Mouse (Mus musculus) liver, embryonic 13.5 days (tissue): ENCODE measurements around the gene Abat. TPM values are rescaled to one million over a fixed set of nuclear protein-coding genes. Genes with fewer than 3 reads are reported as not detected.

Source experiments
- ATAC-seq: fragments of 200-750 bp; cut with Nextera tagmentation; 2 replicates; pipeline ENCODE4 v1.8.0; 2017; ENCODE audit warnings: low read depth, mild to moderate bottlenecking, moderate number of reproducible peaks, moderate library complexity
- DNase-seq: peaks from one replicate; pipeline ENCODE4 v3.0.0; 2022
- H3K27ac ChIP-seq: fragments of 300-500 bp; sonication (generic); 2 replicates; pipeline ENCODE4 v1.5.1; 2015; ENCODE audit warnings: moderate library complexity, mild to moderate bottlenecking, inconsistent platforms
- H3K27me3 ChIP-seq: fragments of 300-500 bp; sonication (generic); 2 replicates; pipeline ENCODE4 v1.6.1; 2015; ENCODE audit warnings: mild to moderate bottlenecking, inconsistent platforms
- H3K36me3 ChIP-seq: fragments of 300-500 bp; sonication (generic); 2 replicates; pipeline ENCODE4 v1.6.1; 2015; ENCODE audit warnings: mild to moderate bottlenecking, inconsistent platforms
- H3K4me1 ChIP-seq: fragments of 300-500 bp; sonication (generic); replicated peaks from 2 replicates; pipeline ENCODE4 v1.6.1; 2015; ENCODE audit warnings: inconsistent platforms
- H3K4me2 ChIP-seq: fragments of 300-500 bp; sonication (generic); 2 replicates; pipeline ENCODE4 v1.6.1; 2015; ENCODE audit warnings: inconsistent platforms, mild to moderate bottlenecking, moderate library complexity
- H3K4me3 ChIP-seq: fragments of 300-500 bp; sonication (generic); replicated peaks from 2 replicates; pipeline ENCODE4 v1.5.1; 2015; ENCODE audit warnings: mild to moderate bottlenecking, inconsistent platforms
- H3K9ac ChIP-seq: fragments of 300-500 bp; sonication (generic); 2 replicates; pipeline ENCODE4 v1.6.1; 2015; ENCODE audit warnings: mild to moderate bottlenecking, inconsistent platforms
- H3K9me3 ChIP-seq: fragments of 300-500 bp; sonication (generic); replicated peaks from 2 replicates; pipeline ENCODE4 v1.6.1; 2016; ENCODE audit warnings: inconsistent platforms
- WGBS: fragments of 180-500 bp; shearing (Covaris S2); methylation state at CpG from one replicate; pipeline ENCODE4 v1.1.7; 2015; ENCODE audit not compliant: insufficient replicate concordance; 5-methylcytosine and 5-hydroxymethylcytosine counted together
- polyA plus RNA-seq: library from polyadenylated mRNA; unstranded; fragments of >200 nt; fragmentation: Nextera tagmentation; extraction: Ambion mirVana; gene quantifications from 2 replicates; pipeline ENCODE4 v1.2.1, GENCODE M21; 2015

Abat gene
- polyA plus RNA-seq, 1 experiment from 2014 or later: 17.1 TPM

DNA sequence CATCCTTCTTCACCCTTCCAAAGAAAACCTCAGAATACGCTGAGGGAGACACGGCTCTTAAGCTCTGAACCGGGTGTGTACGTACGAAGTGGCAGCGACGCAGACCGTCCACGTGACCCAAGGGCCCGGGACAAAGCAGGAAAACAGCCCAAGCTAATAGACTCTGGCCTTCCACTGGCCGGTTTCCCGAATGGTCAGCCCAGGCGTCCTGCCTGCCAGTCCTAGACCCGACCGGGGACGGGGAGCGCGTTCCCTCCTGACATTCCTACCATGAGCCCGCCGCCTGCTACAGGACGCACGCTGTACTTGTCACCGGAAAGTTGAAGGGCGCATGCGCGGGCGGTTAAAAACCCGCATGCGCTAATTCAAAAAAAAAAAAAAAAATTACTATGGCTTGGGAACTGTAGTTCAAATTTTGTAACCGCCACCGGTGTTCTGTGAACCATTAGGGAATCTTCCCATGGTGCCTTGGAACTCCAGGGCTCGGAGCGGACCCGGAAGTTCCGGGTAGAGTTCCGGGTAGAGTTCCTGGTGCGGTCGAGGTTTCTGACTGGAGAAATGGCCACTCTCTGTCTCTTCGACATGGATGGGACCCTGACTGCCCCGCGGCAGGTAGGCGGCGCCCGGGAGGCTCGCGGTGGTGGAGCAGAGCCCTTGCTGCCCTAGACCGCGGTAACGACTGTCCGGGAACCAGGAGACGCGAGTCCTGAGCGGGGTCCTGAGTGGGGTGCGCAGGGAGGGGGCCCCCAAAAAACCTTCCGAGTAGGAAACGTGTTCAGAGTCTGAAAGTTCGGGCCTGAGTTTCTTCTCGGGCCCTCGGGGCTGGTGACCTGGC, 124.2 kb downstream of the Abat start, which contains the start of the genes Pmm2 and Tmem186:
Gene Pmm2 (plus strand): TSS at position 458 of the 835 bp plus-strand sequence.
Gene Tmem186 (minus strand): TSS at position 496 of the 835 bp plus-strand sequence.
- Histone ChIP-seq H3K4me2 (peak within 1 kb of the TSS; percentile 90), H3K27me3 (no peaks in the 10 kb centered on the region), H3K36me3 (peaks cover 57% of the 10 kb centered on the region), H3K27ac (peak within 1 kb of the TSS; percentile 93), H3K9me3 (no peaks in the 10 kb centered on the region), H3K9ac (peak within 1 kb of the TSS; percentile 90), H3K4me3 (peak within 1 kb of the TSS; percentile 80), H3K4me1 (peaks cover 60% of the 10 kb centered on the region)
- DNase-seq (peak; percentile 76), ATAC-seq (peak; percentile 85)
- under 1% methylated on average over 59 of the region's 59 CpGs for WGBS

DNA sequence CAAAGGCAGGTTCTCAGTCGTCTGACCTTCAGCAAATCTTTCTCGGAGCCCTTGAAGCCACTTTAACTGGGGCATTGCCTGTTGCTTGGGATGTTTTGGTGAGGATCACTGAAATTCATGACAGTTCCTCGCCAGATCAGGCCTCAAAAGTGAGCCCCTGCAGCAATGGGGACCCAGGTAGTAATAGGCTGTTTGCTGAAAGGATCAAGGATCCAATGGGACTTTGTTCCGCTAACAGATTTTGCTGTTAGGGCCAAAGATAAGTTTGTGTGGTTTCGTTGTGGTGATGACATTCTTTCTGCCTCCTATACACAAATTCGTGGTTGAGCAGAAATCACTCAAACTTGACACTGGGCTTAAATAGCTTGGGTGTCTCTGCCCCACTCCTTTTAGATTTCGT, 124.9 kb downstream of the Abat start:
- Histone ChIP-seq H3K36me3 (peaks cover 61% of the 10 kb centered on the region), H3K4me3 (peak overlapping the region; percentile 80), H3K9ac (peak overlapping the region; percentile 90), H3K4me2 (peak overlapping the region; percentile 90), H3K9me3 (no peaks in the 10 kb centered on the region), H3K27ac (peak overlapping the region; percentile 93), H3K4me1 (peaks cover 58% of the 10 kb centered on the region), H3K27me3 (no peaks in the 10 kb centered on the region)
- ATAC-seq (no peak), DNase-seq (no peak)
- 11% methylated on average over 7 of the region's 7 CpGs for WGBS

DNA sequence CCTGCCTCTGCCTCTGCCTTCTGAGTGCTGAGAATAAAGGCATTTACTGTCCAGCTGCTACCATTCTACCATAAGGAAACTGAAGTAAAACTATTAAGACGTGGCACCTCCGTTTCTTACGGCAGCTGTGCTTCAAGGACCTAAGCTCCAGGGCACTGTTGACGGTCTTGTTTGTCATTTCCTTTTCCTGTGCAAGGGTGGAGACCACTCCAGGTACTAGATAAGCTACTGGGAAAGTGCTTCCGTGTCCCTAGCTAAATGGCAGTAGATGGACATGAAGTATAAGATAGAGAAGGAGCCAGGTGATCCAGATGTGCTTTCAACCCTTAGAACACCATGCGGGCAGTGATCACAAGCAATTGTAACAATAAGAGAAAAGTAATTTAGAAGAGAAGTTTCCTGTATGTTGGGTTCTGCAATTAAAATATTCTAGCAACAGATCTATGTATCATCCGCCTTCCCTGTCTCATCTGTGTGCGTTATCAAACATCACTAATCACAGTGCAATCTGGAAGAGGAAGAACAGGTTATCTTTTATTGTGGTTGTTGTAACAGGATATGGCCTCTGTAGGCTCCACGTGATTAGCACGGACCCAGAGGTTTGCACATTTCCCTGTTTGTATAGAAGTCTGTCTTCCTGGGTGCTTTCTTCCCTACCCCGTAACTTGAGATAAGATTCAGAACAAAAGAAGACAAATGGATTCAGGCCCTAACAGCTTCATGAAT, 126.4 kb downstream of the Abat start:
- Histone ChIP-seq H3K4me2 (peak overlapping the region; percentile 90), H3K4me3 (peak overlapping the region; percentile 80), H3K27me3 (no peaks in the 10 kb centered on the region), H3K36me3 (peaks cover 65% of the 10 kb centered on the region), H3K9ac (peak overlapping the region; percentile 10; the same call in 1 of the 2 replicates), H3K9me3 (no peaks in the 10 kb centered on the region), H3K27ac (peak overlapping the region; percentile 37), H3K4me1 (peaks cover 55% of the 10 kb centered on the region)
- 39% methylated on average over 11 of the region's 11 CpGs for WGBS
- DNase-seq (no peak), ATAC-seq (no peak)

DNA sequence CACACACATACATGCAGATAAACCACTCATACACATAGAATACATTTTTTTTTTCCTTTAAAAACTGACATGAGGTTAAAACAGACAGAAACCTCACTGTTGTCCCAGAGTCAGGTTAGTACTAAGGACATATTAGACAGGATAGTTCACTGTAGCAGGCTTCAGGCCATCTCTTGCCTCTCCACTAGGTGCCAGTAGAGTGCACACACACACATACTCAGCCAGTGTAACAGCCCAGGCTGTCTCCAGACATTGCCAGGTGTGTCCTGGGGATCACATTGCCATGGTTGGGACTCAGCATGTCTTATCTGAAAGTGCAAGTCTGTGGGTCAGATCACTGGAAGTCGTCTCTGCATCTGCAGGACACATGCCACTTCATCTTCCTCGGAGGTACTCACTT, 130.6 kb downstream of the Abat start:
- peak; percentile 82 for ATAC-seq
- H3K27me3 ChIP-seq: no peaks in the 10 kb centered on the region
- no peak overlapping the region for H3K9ac ChIP-seq
- no peaks in the 10 kb centered on the region for H3K9me3 ChIP-seq
- peaks cover 90% of the 10 kb centered on the region for H3K36me3 ChIP-seq
- DNase-seq: peak; percentile 40
- H3K4me3 ChIP-seq: no peak overlapping the region
- no peak overlapping the region for H3K27ac ChIP-seq
- 67% methylated on average over 2 of the region's 2 CpGs for WGBS
- peaks cover 25% of the 10 kb centered on the region for H3K4me1 ChIP-seq
- no peak overlapping the region for H3K4me2 ChIP-seq

DNA sequence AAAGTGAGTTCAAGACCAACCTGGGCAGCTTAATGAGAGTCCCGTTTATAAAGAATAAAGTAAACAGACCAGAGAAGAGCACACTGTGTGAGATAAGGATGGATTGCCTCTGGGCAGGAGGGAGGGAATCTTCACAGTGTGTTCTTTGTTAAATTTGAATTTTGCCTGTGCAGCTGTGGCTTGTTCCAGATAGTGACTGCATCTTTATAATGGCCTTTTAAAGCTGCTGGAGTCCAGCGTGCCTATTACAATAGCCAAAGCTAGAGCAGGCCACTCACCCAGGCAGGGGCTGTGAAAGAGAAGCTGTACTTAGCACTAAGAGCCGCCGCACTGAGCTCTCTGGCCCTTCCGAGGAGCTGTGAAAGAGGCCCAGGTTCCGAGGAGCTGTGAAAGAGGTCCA, 132.3 kb downstream of the Abat start:
- no peaks in the 10 kb centered on the region for H3K27me3 ChIP-seq
- DNase-seq: no peak
- H3K4me3 ChIP-seq: no peak overlapping the region
- H3K36me3 ChIP-seq: peaks cover 97% of the 10 kb centered on the region
- H3K9ac ChIP-seq: no peak overlapping the region
- H3K27ac ChIP-seq: no peak overlapping the region
- WGBS: 84% methylated on average over 6 of the region's 6 CpGs
- no peak overlapping the region for H3K4me2 ChIP-seq
- peaks cover 8% of the 10 kb centered on the region for H3K4me1 ChIP-seq
- H3K9me3 ChIP-seq: no peaks in the 10 kb centered on the region
- no peak for ATAC-seq

DNA sequence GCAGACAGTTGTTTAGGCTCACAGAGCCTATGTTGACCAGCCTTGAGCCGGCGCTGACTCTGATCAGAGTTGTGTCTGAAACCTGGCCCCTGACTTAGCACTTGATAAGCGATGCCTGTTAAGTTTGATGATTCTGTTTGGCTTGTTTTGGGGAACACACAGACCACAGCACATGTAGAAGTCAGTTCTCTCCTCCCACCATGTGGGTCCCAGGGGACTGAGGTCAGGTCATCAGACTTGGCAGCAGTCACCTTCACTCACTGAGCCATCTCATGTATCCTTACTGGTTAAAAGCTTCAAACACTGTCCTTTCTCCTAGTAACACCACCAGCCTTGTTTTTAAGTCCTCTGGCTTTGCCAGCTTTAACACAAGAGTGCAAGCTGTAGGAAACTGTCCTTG, 136.8 kb downstream of the Abat start:
- H3K4me3 ChIP-seq: no peak overlapping the region
- ATAC-seq (no peak), DNase-seq (no peak)
- peaks cover 17% of the 10 kb centered on the region for H3K4me1 ChIP-seq
- no peaks in the 10 kb centered on the region for H3K27me3 ChIP-seq
- WGBS: 83% methylated on average over 3 of the region's 3 CpGs
- H3K9ac ChIP-seq: no peak overlapping the region
- H3K4me2 ChIP-seq: no peak overlapping the region
- H3K9me3 ChIP-seq: no peaks in the 10 kb centered on the region
- H3K27ac ChIP-seq: no peak overlapping the region
- H3K36me3 ChIP-seq: peaks cover 98% of the 10 kb centered on the region

DNA sequence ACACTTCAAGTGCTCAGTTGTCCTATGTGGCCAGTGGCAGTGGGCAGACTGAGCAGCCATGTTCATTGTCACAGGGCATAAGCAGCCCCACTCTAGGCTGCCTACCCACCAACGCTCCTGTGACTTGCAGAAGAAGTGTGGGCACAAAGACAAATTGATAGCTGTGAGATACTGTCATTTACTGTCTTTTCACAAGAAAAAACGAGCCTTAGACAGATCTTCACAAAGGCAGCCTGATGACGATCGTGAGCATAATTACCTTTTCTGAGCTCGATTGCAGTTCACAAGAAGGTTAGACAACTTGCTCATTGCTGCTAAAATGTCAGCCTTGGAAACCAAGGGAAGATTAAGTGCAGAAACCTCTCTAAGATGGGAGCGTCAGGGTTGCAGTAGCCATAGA, 141.9 kb downstream of the Abat start:
- Histone ChIP-seq H3K9ac (no peak overlapping the region), H3K27ac (no peak overlapping the region), H3K4me3 (no peak overlapping the region), H3K9me3 (no peaks in the 10 kb centered on the region), H3K36me3 (peaks cover 97% of the 10 kb centered on the region), H3K4me1 (peaks cover 32% of the 10 kb centered on the region), H3K27me3 (no peaks in the 10 kb centered on the region), H3K4me2 (no peak overlapping the region)
- ATAC-seq: no peak
- WGBS: 77% methylated on average over 6 of the region's 6 CpGs
- DNase-seq: no peak

DNA sequence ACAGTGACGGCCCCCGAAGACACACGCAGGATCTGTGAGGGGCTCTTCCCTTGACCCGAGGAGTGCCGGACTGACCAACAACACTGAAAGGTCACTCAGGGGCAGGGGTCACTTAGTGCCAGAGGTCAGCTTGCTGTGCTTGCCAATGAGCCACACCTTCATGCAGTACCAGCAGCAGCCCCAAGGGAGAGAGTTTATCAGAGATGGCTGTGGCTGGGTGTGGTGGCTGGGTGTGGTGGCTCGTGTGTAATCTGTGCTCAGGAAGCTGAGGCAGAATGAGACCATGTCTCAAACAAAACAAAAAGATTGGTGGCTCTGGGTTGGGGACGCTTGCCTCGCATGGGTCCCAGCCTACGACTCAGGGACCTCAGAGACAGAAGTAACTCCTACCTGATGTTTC, 142.4 kb downstream of the Abat start:
- no peak overlapping the region for H3K4me3 ChIP-seq
- no peaks in the 10 kb centered on the region for H3K27me3 ChIP-seq
- no peak overlapping the region for H3K9ac ChIP-seq
- H3K4me1 ChIP-seq: peaks cover 37% of the 10 kb centered on the region
- 61% methylated on average over 9 of the region's 9 CpGs for WGBS
- no peak overlapping the region for H3K4me2 ChIP-seq
- H3K27ac ChIP-seq: no peak overlapping the region
- DNase-seq (peak; percentile 53), ATAC-seq (peak; percentile 74)
- peaks cover 97% of the 10 kb centered on the region for H3K36me3 ChIP-seq
- no peaks in the 10 kb centered on the region for H3K9me3 ChIP-seq

DNA sequence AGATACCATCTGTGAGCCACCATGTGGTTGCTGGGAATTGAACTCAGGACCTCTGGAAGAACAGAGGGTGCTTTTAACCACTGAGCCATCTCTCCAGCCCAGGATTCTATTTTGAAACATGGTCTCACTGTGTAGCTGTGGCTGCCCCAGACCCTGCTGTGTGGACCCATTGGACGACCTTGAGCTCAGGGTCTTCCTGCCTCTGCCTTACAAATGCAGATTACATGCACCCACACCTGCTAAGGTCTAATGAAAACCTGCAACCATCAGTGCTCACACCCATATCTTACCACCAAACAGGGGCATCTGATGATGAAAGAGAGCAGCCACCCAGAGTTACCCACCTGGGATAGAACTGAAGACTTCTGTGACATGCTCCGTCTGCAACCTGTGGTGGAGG, 143.0 kb downstream of the Abat start:
- Histone ChIP-seq H3K9me3 (no peaks in the 10 kb centered on the region), H3K9ac (no peak overlapping the region), H3K27me3 (no peaks in the 10 kb centered on the region), H3K4me2 (no peak overlapping the region), H3K4me3 (no peak overlapping the region), H3K27ac (no peak overlapping the region), H3K4me1 (peaks cover 42% of the 10 kb centered on the region), H3K36me3 (peaks cover 95% of the 10 kb centered on the region)
- DNase-seq (no peak), ATAC-seq (no peak)
- WGBS: 58% methylated on average over 2 of the region's 2 CpGs

DNA sequence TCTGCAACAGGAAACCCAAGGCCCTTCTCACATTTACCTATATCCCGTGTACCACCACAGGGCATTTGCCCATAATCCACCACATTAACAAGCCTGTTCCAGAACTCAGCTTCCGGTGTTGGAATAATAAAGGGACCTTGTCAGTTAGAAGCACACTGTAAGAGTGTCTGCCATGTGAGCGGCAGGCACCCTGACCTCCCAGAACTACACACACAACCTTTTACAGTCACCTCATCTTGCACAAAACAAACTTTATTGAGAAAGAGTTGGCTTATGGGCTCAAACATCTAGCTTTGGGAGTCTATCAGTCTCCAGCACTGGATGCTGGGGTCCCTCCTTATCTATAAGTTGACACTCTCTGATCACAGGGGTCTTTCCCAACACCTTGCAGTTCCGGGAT, 145.1 kb downstream of the Abat start:
- Histone ChIP-seq H3K4me3 (no peak overlapping the region), H3K4me2 (no peak overlapping the region), H3K4me1 (peaks cover 44% of the 10 kb centered on the region), H3K27ac (no peak overlapping the region), H3K9ac (no peak overlapping the region), H3K27me3 (no peaks in the 10 kb centered on the region), H3K36me3 (peaks cover 95% of the 10 kb centered on the region), H3K9me3 (no peaks in the 10 kb centered on the region)
- WGBS: 74% methylated on average over 4 of the region's 4 CpGs
- DNase-seq (no peak), ATAC-seq (no peak)

DNA sequence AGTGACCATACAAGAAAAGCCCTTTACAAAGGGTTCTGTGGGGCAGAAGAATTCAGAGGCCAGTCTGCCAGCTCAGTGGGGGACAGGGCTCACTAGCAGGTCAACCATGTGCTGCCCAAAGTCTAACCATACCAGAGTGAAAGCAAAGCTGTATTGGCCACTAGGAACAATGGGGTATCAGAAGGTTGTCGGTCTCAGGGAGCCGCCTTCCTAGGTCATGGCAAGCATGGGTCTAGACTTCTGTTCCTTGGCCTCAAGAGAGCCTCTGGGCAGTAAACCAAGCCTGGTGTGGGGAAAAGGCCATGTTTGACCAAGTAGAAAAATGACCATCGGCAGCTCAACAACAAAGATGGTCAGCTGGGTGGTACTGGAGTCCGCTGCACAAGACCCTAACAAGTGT, 145.5 kb downstream of the Abat start:
- WGBS: 90% methylated on average over 4 of the region's 4 CpGs

More for the DNA sequence above, 145.5 kb downstream of the Abat start:
- Histone ChIP-seq H3K4me1 (peaks cover 44% of the 10 kb centered on the region), H3K4me2 (no peak overlapping the region), H3K4me3 (no peak overlapping the region), H3K36me3 (peaks cover 95% of the 10 kb centered on the region), H3K27me3 (no peaks in the 10 kb centered on the region), H3K9ac (no peak overlapping the region), H3K27ac (no peak overlapping the region), H3K9me3 (no peaks in the 10 kb centered on the region)
- DNase-seq: no peak
- ATAC-seq: no peak
